Mouse (Mus musculus) stomach, embryonic 14.5 days (tissue): ENCODE results near the gene Ggct. TPM values are rescaled to one million over a fixed set of nuclear protein-coding genes. Genes with fewer than 3 reads are reported as not detected.

Experiments
- ATAC-seq: fragments of 200-750 bp; cut with Nextera tagmentation; 2 replicates; pipeline ENCODE4 v1.8.0; 2017; ENCODE audit warnings: low read depth, moderate TSS enrichment; ENCODE audit not compliant: insufficient number of reproducible peaks, insufficient read depth, low FRiP score
- H3K27ac ChIP-seq: fragments of 300-500 bp; sonication (generic); 2 replicates; pipeline ENCODE4 v1.5.1; 2014; ENCODE audit warnings: mild to moderate bottlenecking, low read length, moderate library complexity, mixed read lengths
- H3K27me3 ChIP-seq: fragments of 300-500 bp; sonication (generic); 2 replicates; pipeline ENCODE4 v1.6.1; 2014; ENCODE audit warnings: low read length, control low read depth, mixed read lengths; ENCODE audit not compliant: control insufficient read depth, insufficient read depth
- H3K36me3 ChIP-seq: fragments of 300-500 bp; sonication (generic); 2 replicates; pipeline ENCODE4 v1.6.1; 2014; ENCODE audit warnings: mild to moderate bottlenecking, control low read depth, low read length, moderate library complexity, mixed read lengths; ENCODE audit not compliant: control insufficient read depth, insufficient read depth
- H3K4me1 ChIP-seq: fragments of 300-500 bp; sonication (generic); 2 replicates; pipeline ENCODE4 v1.6.1; 2014; ENCODE audit warnings: low read length, control low read depth, mixed read lengths; ENCODE audit not compliant: control insufficient read depth, insufficient read depth
- H3K4me2 ChIP-seq: fragments of 300-500 bp; sonication (generic); replicated peaks from 2 replicates; pipeline ENCODE4 v1.6.1; 2014; ENCODE audit warnings: low read depth, low read length, control low read depth
- H3K4me3 ChIP-seq: fragments of 300-500 bp; sonication (generic); 2 replicates; pipeline ENCODE4 v1.5.1; 2014; ENCODE audit warnings: low read depth, low read length, control low read depth
- H3K9ac ChIP-seq: fragments of 300-500 bp; sonication (generic); replicated peaks from 2 replicates; pipeline ENCODE4 v1.6.1; 2014; ENCODE audit warnings: low read depth, mild to moderate bottlenecking, control low read depth, low read length, moderate library complexity, mixed read lengths
- H3K9me3 ChIP-seq: fragments of 300-500 bp; sonication (generic); 2 replicates; pipeline ENCODE4 v1.6.1; 2016; ENCODE audit warnings: low read depth, low read length, control low read depth; ENCODE audit not compliant: control insufficient read depth
- WGBS: fragments of 180-500 bp; shearing (Covaris S2); extraction: QIAGEN DNeasy Blood & Tissue Kit; methylation state at CpG from one replicate; pipeline ENCODE4 v1.1.7; 2014; 5-methylcytosine and 5-hydroxymethylcytosine counted together
- polyA plus RNA-seq: library from polyadenylated mRNA; unstranded; fragments of >200 nt; fragmentation: Nextera tagmentation; extraction: Ambion mirVana; gene quantifications from 2 replicates; pipeline ENCODE4 v1.2.1, GENCODE M21; 2014

The Ggct gene
- polyA plus RNA-seq, 1 experiment from 2014 or later = 7.9 TPM

- Histone ChIP-seq H3K4me2 (no peak overlapping the region), H3K4me1 (peaks cover 4% of the 10 kb centered on the region; the same call in 1 of the 2 replicates), H3K36me3 (no peaks in the 10 kb centered on the region), H3K4me3 (no peak overlapping the region), H3K9ac (no peak overlapping the region), H3K9me3 (no peaks in the 10 kb centered on the region), H3K27me3 (no peaks in the 10 kb centered on the region), H3K27ac (no peak overlapping the region)
- no peak for ATAC-seq
- 65% methylated on average over 2 of the region's 2 CpGs for WGBS
Measured at GRCm38 (mm10) chr6:54969801-54970200, 22.9 kb downstream of the Ggct start.

DNA sequence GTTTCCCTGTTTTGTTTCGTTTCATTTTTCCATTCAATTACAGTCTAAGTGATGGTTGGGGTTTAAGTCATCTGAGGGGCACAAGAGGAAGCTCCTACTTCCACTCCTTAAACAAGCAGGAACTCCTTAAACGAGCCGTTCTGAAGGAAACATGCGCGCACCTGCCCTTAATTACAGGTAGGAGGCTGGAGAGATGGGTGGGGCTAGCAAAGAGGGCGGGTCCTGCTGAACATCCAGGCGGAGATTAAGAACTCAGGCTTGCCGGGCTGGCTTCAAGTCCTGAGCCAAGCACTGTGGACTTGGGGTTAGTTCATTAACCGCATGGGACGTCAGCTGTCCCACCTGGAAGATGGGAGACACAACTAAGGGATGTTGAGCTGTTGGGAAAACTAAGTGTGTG is 25.2 kb downstream of the Ggct start:
- H3K4me1 ChIP-seq = no peaks in the 10 kb centered on the region
- H3K27ac ChIP-seq = no peak overlapping the region
- no peak for ATAC-seq
- H3K36me3 ChIP-seq = no peaks in the 10 kb centered on the region
- H3K4me2 ChIP-seq = no peak overlapping the region
- H3K4me3 ChIP-seq = no peak overlapping the region
- no peaks in the 10 kb centered on the region for H3K9me3 ChIP-seq
- 30% methylated on average over 10 of the region's 10 CpGs for WGBS
- no peaks in the 10 kb centered on the region for H3K27me3 ChIP-seq
- no peak overlapping the region for H3K9ac ChIP-seq

GRCm38 (mm10) chr6:54965234-54965633 is 27.5 kb downstream of the Ggct start:
- no peaks in the 10 kb centered on the region for H3K27me3 ChIP-seq
- WGBS = 27% methylated on average over 5 of the region's 5 CpGs
- H3K36me3 ChIP-seq = no peaks in the 10 kb centered on the region
- H3K4me3 ChIP-seq = no peak overlapping the region
- no peak for ATAC-seq
- no peaks in the 10 kb centered on the region for H3K9me3 ChIP-seq
- H3K9ac ChIP-seq = no peak overlapping the region
- no peak overlapping the region for H3K27ac ChIP-seq
- H3K4me1 ChIP-seq = no peaks in the 10 kb centered on the region
- H3K4me2 ChIP-seq = no peak overlapping the region

- Histone ChIP-seq H3K4me1 (no peaks in the 10 kb centered on the region), H3K27ac (no peak overlapping the region), H3K4me3 (no peak overlapping the region), H3K27me3 (no peaks in the 10 kb centered on the region), H3K9ac (no peak overlapping the region), H3K36me3 (no peaks in the 10 kb centered on the region), H3K4me2 (no peak overlapping the region), H3K9me3 (no peaks in the 10 kb centered on the region)
- 56% methylated on average over 1 of the region's 1 CpGs for WGBS
- ATAC-seq = no peak
Measured at GRCm38 (mm10) chr6:54964755-54965154, 28.0 kb downstream of the Ggct start.

- H3K36me3 ChIP-seq = no peaks in the 10 kb centered on the region
- H3K4me2 ChIP-seq = no peak overlapping the region
- no peaks in the 10 kb centered on the region for H3K9me3 ChIP-seq
- H3K4me1 ChIP-seq = no peaks in the 10 kb centered on the region
- no peaks in the 10 kb centered on the region for H3K27me3 ChIP-seq
- H3K4me3 ChIP-seq = no peak overlapping the region
- no peak overlapping the region for H3K9ac ChIP-seq
- H3K27ac ChIP-seq = no peak overlapping the region
- WGBS = 74% methylated on average over 2 of the region's 2 CpGs
- no peak for ATAC-seq
Measured at GRCm38 (mm10) chr6:54963599-54963998, 29.2 kb downstream of the Ggct start.

- no peak overlapping the region for H3K4me2 ChIP-seq
- no peak overlapping the region for H3K27ac ChIP-seq
- H3K9ac ChIP-seq = no peak overlapping the region
- WGBS = 86% methylated on average over 8 of the region's 8 CpGs
- no peaks in the 10 kb centered on the region for H3K4me1 ChIP-seq
- ATAC-seq = no peak
- H3K4me3 ChIP-seq = no peak overlapping the region
- H3K9me3 ChIP-seq = no peaks in the 10 kb centered on the region
- no peaks in the 10 kb centered on the region for H3K27me3 ChIP-seq
- no peaks in the 10 kb centered on the region for H3K36me3 ChIP-seq
Measured at GRCm38 (mm10) chr6:54957655-54958054, 35.1 kb downstream of the Ggct start.

- no peak overlapping the region for H3K9ac ChIP-seq
- ATAC-seq = peak; percentile 33; the same call in 1 of the 2 replicates
- 47% methylated on average over 1 of the region's 1 CpGs for WGBS
- no peaks in the 10 kb centered on the region for H3K36me3 ChIP-seq
- no peak overlapping the region for H3K4me2 ChIP-seq
- H3K9me3 ChIP-seq = no peaks in the 10 kb centered on the region
- H3K4me3 ChIP-seq = no peak overlapping the region
- H3K27ac ChIP-seq = no peak overlapping the region
- H3K4me1 ChIP-seq = no peaks in the 10 kb centered on the region
- no peaks in the 10 kb centered on the region for H3K27me3 ChIP-seq
Measured at GRCm38 (mm10) chr6:54956425-54956824, 36.3 kb downstream of the Ggct start.

DNA sequence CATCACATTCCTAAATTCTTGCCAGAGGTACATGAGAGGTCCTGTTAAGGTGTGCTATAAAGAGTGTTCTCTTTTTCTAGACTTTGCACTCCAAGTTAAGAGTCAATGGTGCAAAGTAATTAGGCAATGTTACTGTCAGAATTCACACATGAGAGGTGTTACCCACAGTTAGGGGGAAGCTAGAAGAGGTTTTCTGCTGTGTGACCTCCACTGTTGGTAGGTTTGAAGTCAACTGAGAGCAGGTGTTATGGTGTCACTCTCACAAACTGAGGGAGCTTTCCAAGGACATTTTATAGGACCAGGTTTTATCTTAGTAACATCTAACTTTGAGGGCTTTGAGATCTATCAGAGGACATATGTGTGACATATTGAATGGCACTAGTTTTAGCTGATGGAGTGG is 36.8 kb downstream of the Ggct start:
- Histone ChIP-seq H3K4me2 (no peak overlapping the region), H3K27ac (no peak overlapping the region), H3K4me1 (no peaks in the 10 kb centered on the region), H3K36me3 (no peaks in the 10 kb centered on the region), H3K4me3 (no peak overlapping the region), H3K27me3 (no peaks in the 10 kb centered on the region), H3K9me3 (no peaks in the 10 kb centered on the region), H3K9ac (no peak overlapping the region)
- no peak for ATAC-seq

DNA sequence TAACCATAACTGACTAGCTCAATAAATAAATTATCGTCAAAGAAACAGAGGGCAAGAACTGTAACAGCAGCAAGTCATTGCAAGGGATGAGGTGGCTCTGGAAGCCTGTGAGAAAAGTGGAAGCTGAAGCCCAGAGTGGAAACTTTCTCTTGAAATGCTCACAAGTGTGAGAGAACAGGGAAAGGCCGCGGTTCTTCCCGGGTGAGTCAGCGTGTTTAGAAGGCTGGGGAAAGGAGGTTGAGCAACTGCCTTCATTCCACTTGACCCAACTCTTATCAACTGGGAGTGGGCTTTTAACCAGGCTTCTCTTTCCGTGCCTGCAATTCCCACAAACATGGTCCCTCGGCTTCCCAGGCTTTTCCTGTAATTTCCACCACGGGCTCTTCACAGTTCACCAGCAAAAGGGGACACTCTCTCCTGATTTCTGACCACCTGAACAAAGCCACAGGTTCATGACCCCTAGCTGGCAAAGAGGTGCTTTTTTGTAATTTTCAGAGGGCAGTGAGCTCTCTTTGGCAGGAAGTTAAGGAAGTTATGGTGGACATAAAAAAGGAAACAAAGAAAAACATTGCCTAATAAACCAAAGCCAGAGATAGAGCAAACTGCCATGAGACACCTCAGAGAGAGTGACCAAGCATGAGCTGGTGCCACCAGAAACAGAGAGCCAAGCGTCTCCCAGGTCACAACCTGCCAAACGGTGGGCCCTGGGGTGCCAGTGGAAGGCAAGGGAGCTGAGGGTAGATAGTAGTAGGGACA is 37.9 kb downstream of the Ggct start:
- H3K27ac ChIP-seq = no peak overlapping the region
- ATAC-seq = no peak
- no peaks in the 10 kb centered on the region for H3K9me3 ChIP-seq
- H3K36me3 ChIP-seq = no peaks in the 10 kb centered on the region
- 69% methylated on average over 10 of the region's 10 CpGs for WGBS
- H3K4me3 ChIP-seq = no peak overlapping the region
- H3K4me1 ChIP-seq = no peaks in the 10 kb centered on the region
- no peaks in the 10 kb centered on the region for H3K27me3 ChIP-seq
- H3K4me2 ChIP-seq = no peak overlapping the region
- H3K9ac ChIP-seq = no peak overlapping the region
